Mouse (Mus musculus) forebrain, embryonic 14.5 days (tissue): Measurements from ENCODE around the gene Itpr3. TPM values are rescaled to one million over a fixed set of nuclear protein-coding genes. Genes with fewer than 3 reads are reported as not detected.
A peak's percentile ranks its signal among the peaks of the same experiment; 100 is the strongest.

Experiments used
- ATAC-seq: fragments of 200-750 bp; cut with Nextera tagmentation; 2 replicates; pipeline ENCODE4 v1.8.0; 2017; ENCODE audit warnings: mild to moderate bottlenecking, moderate library complexity
- DNase-seq: peaks from one replicate; pipeline ENCODE4 v3.0.0-alpha.2; 2015; ENCODE audit warnings: low spot score
- H3K27ac ChIP-seq: fragments of 300-500 bp; sonication (generic); 2 replicates; pipeline ENCODE4 v1.5.1; 2014; ENCODE audit warnings: low read depth, mild to moderate bottlenecking, control low read depth, low read length, moderate library complexity
- H3K27me3 ChIP-seq: fragments of 300-500 bp; sonication (generic); replicated peaks from 2 replicates; pipeline ENCODE4 v1.6.1; 2014; ENCODE audit warnings: low read length, control low read depth, mixed read lengths; ENCODE audit not compliant: control insufficient read depth, insufficient read depth
- H3K36me3 ChIP-seq: fragments of 300-500 bp; sonication (generic); 2 replicates; pipeline ENCODE4 v1.6.1; 2014; ENCODE audit warnings: low read length, control low read depth; ENCODE audit not compliant: control insufficient read depth, insufficient read depth
- H3K4me1 ChIP-seq: fragments of 300-500 bp; sonication (generic); 2 replicates; pipeline ENCODE4 v1.6.1; 2014; ENCODE audit warnings: antibody characterized with exemption, low read length, control low read depth; ENCODE audit not compliant: control insufficient read depth, insufficient read depth
- H3K4me2 ChIP-seq: fragments of 300-500 bp; sonication (generic); 2 replicates; pipeline ENCODE4 v1.6.1; 2014; ENCODE audit warnings: mild to moderate bottlenecking, control low read depth, low read length
- H3K4me3 ChIP-seq: fragments of 300-500 bp; sonication (generic); 2 replicates; pipeline ENCODE4 v1.5.1; 2014; ENCODE audit warnings: low read depth, low read length, control low read depth
- H3K9ac ChIP-seq: fragments of 300-500 bp; sonication (generic); 2 replicates; pipeline ENCODE4 v1.6.1; 2014; ENCODE audit warnings: mild to moderate bottlenecking, low read length, control low read depth, moderate library complexity
- H3K9me3 ChIP-seq: fragments of 300-500 bp; sonication (generic); replicated peaks from 2 replicates; pipeline ENCODE4 v1.6.1; 2016; ENCODE audit warnings: low read length, control low read depth, mixed read lengths; ENCODE audit not compliant: control insufficient read depth
- WGBS: fragments of 180-500 bp; shearing (Covaris S2); extraction: QIAGEN DNeasy Blood & Tissue Kit; methylation state at CpG from one replicate; pipeline ENCODE4 v1.1.7; 2014; 5-methylcytosine and 5-hydroxymethylcytosine counted together
- polyA plus RNA-seq: library from polyadenylated mRNA; unstranded; fragments of >200 nt; fragmentation: Nextera tagmentation; extraction: Ambion mirVana; gene quantifications from 2 replicates; pipeline ENCODE4 v1.2.1, GENCODE M21; 2014

The Itpr3 gene
- polyA plus RNA-seq, result 0.61 and 0.79 TPM in 2 replicates

- peak within 1 kb of the TSS; percentile 66 for H3K4me2 ChIP-seq
- H3K27ac ChIP-seq, result no peak within 1 kb of the TSS
- H3K9me3 ChIP-seq, result no peaks in the 10 kb centered on the region
- H3K36me3 ChIP-seq, result no peaks in the 10 kb centered on the region
- H3K4me1 ChIP-seq, result 0 out of 2 replicates have a peak, but pooled peaks cover 2% of the 10 kb centered on the region
- under 1% methylated on average over 53 of the region's 66 CpGs for WGBS
- ATAC-seq (no peak), DNase-seq (peak; percentile 25)
- H3K9ac ChIP-seq, result peak within 1 kb of the TSS; percentile 29
- H3K4me3 ChIP-seq, result peak within 1 kb of the TSS; percentile 34
- H3K27me3 ChIP-seq, result peaks cover 39% of the 10 kb centered on the region
These were observed at the start of gene Itpr3 for GRCm38 (mm10) chr17:27056812-27057516. Gene Itpr3 (plus strand): TSS chr17:27057304.

GRCm38 (mm10) chr17:27008277-27008676, 48.8 kb upstream of the Itpr3 start:
- H3K4me1 ChIP-seq, result no peaks in the 10 kb centered on the region

GRCm38 (mm10) chr17:27011167-27011566, 45.9 kb upstream of the Itpr3 start:
- 86% methylated on average over 10 of the region's 10 CpGs for WGBS
- Histone ChIP-seq H3K4me1 (no peaks in the 10 kb centered on the region), H3K9ac (no peak overlapping the region), H3K4me2 (no peak overlapping the region), H3K27ac (no peak overlapping the region), H3K4me3 (no peak overlapping the region), H3K9me3 (no peaks in the 10 kb centered on the region), H3K27me3 (no peaks in the 10 kb centered on the region), H3K36me3 (no peaks in the 10 kb centered on the region)
- ATAC-seq (no peak), DNase-seq (no peak)

More at GRCm38 (mm10) chr17:27008277-27008676, 48.8 kb upstream of the Itpr3 start:
- no peak overlapping the region for H3K4me2 ChIP-seq
- ATAC-seq (no peak), DNase-seq (no peak)
- no peaks in the 10 kb centered on the region for H3K27me3 ChIP-seq
- H3K36me3 ChIP-seq, result no peaks in the 10 kb centered on the region
- 79% methylated on average over 2 of the region's 2 CpGs for WGBS
- H3K9me3 ChIP-seq, result no peaks in the 10 kb centered on the region
- H3K9ac ChIP-seq, result no peak overlapping the region
- H3K27ac ChIP-seq, result no peak overlapping the region
- H3K4me3 ChIP-seq, result no peak overlapping the region

GRCm38 (mm10) chr17:27011998-27012672, 45.0 kb upstream of the Itpr3 start:
- H3K9ac ChIP-seq, result no peak overlapping the region

DNA sequence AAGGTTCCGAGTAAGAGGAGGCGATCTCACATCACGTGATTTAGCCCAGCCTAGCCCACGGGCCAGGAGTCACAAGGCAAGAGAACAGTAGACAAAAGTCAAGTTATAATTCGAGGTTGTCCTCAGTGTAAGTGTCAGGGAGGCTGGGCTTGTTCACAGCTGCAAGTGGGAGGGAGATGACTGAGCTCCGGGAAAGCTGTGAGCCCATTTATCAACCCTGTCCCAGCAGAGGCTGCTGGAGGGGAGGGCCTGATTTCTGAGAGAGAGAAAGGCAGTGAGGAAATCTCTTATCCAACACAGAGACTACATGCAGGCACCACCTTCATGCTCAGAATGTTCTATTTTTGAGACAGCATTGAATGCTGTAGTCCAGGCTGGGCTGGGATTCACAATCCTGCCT, 44.2 kb upstream of the Itpr3 start:
- ATAC-seq (no peak), DNase-seq (no peak)
- no peak overlapping the region for H3K4me3 ChIP-seq
- H3K4me1 ChIP-seq, result peaks cover 2% of the 10 kb centered on the region; the same call in 1 of the 2 replicates
- H3K36me3 ChIP-seq, result no peaks in the 10 kb centered on the region
- H3K9me3 ChIP-seq, result no peaks in the 10 kb centered on the region
- H3K9ac ChIP-seq, result no peak overlapping the region
- no peaks in the 10 kb centered on the region for H3K27me3 ChIP-seq
- 47% methylated on average over 6 of the region's 6 CpGs for WGBS
- H3K4me2 ChIP-seq, result no peak overlapping the region
- H3K27ac ChIP-seq, result no peak overlapping the region

More at GRCm38 (mm10) chr17:27011998-27012672, 45.0 kb upstream of the Itpr3 start:
- no peaks in the 10 kb centered on the region for H3K4me1 ChIP-seq
- DNase-seq (no peak), ATAC-seq (no peak)
- 73% methylated on average over 14 of the region's 14 CpGs for WGBS
- H3K4me3 ChIP-seq, result no peak overlapping the region
- H3K4me2 ChIP-seq, result no peak overlapping the region
- H3K36me3 ChIP-seq, result no peaks in the 10 kb centered on the region
- no peak overlapping the region for H3K27ac ChIP-seq
- no peaks in the 10 kb centered on the region for H3K9me3 ChIP-seq
- H3K27me3 ChIP-seq, result no peaks in the 10 kb centered on the region

GRCm38 (mm10) chr17:27017564-27018499, 39.3 kb upstream of the Itpr3 start:
- ATAC-seq, result peak; percentile 83
- Histone ChIP-seq H3K27me3 (no peaks in the 10 kb centered on the region), H3K9me3 (no peaks in the 10 kb centered on the region), H3K4me3 (peak overlapping the region; percentile 44), H3K36me3 (peaks cover 31% of the 10 kb centered on the region), H3K9ac (peak overlapping the region; percentile 57), H3K4me1 (peaks cover 2% of the 10 kb centered on the region), H3K4me2 (peak overlapping the region; percentile 64), H3K27ac (no peak overlapping the region)
- WGBS, result 6% methylated on average over 34 of the region's 34 CpGs
- DNase-seq, result peak; percentile 94

DNA sequence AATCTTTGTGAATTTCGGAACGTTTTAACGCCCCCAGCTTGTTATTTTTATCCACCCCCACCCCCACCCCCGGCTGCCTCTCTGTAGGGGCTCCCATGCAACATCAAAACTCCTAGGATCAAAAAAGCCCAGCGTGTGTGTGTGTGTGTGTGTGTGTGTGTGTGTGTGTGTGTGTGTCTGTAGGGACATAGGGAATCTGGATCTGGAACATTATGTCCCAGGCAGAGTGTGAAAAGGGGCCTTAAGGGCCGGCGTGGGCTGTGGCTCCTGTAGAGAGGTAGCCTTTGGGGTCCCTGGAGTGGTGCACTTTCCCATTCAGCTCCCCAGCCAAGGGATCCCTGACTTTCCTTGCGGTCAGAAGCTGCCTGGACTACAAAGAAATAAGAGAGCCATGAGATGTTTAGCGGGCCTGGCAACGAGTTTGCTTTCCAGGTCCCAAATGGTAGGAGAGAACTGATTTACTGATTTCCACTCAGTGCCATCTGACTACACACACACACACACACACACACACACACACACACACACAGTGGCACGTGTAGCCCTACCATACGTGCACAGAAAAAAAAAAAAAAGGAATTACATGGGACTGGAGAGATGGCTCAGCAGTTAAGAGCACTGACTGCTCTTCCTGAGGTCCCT, 38.4 kb upstream of the Itpr3 start:
- H3K27me3 ChIP-seq, result no peaks in the 10 kb centered on the region
- H3K4me2 ChIP-seq, result peak overlapping the region; percentile 64
- no peak for DNase-seq
- peak overlapping the region; percentile 57 for H3K9ac ChIP-seq
- peaks cover 2% of the 10 kb centered on the region for H3K4me1 ChIP-seq
- ATAC-seq, result peak; percentile 5; the same call in 1 of the 2 replicates
- peaks cover 36% of the 10 kb centered on the region for H3K36me3 ChIP-seq
- 39% methylated on average over 12 of the region's 12 CpGs for WGBS
- H3K9me3 ChIP-seq, result no peaks in the 10 kb centered on the region
- H3K27ac ChIP-seq, result no peak overlapping the region
- H3K4me3 ChIP-seq, result peak overlapping the region; percentile 44

GRCm38 (mm10) chr17:27021076-27021475, 36.0 kb upstream of the Itpr3 start:
- Histone ChIP-seq H3K4me1 (peaks cover 2% of the 10 kb centered on the region), H3K27ac (no peak overlapping the region), H3K9me3 (no peaks in the 10 kb centered on the region), H3K9ac (no peak overlapping the region), H3K4me2 (no peak overlapping the region), H3K36me3 (peaks cover 44% of the 10 kb centered on the region), H3K4me3 (no peak overlapping the region), H3K27me3 (no peaks in the 10 kb centered on the region)
- ATAC-seq (no peak), DNase-seq (no peak)
- WGBS, result 95% methylated on average over 14 of the region's 14 CpGs
